Mouse (Mus musculus) splenic B cell, adult 2 months (primary cell): ENCODE measurements around the gene Epha7.

Experiments used
- DNase-seq: peaks from one replicate; pipeline ENCODE4 v3.0.0-alpha.2; 2011; ENCODE audit warnings: low read depth, low spot score
- H3K27me3 ChIP-seq: 2 replicates; pipeline ENCODE4 v1.6.1; 2012; ENCODE audit warnings: mild to moderate bottlenecking, low read length, moderate library complexity, mixed read lengths; ENCODE audit not compliant: control insufficient read depth, poor library complexity, insufficient read depth, severe bottlenecking
- H3K36me3 ChIP-seq: 2 replicates; pipeline ENCODE4 v1.6.1; 2012; ENCODE audit warnings: mild to moderate bottlenecking, low read length, moderate library complexity, mixed read lengths; ENCODE audit not compliant: control insufficient read depth, poor library complexity, insufficient read depth, severe bottlenecking

The Epha7 gene

GRCm38 (mm10) chr4:28926072-28926471, 113.1 kb downstream of the Epha7 start:
- H3K36me3 ChIP-seq, result no peaks in the 10 kb centered on the region
- H3K27me3 ChIP-seq, result no peaks in the 10 kb centered on the region
- no peak for DNase-seq

GRCm38 (mm10) chr4:28933431-28933830, 120.5 kb downstream of the Epha7 start:
- no peaks in the 10 kb centered on the region for H3K36me3 ChIP-seq
- DNase-seq, result no peak
- H3K27me3 ChIP-seq, result no peaks in the 10 kb centered on the region

GRCm38 (mm10) chr4:28934802-28935201, 121.9 kb downstream of the Epha7 start:
- Histone ChIP-seq H3K36me3 (no peaks in the 10 kb centered on the region), H3K27me3 (no peaks in the 10 kb centered on the region)
- no peak for DNase-seq

GRCm38 (mm10) chr4:28935567-28935966, 122.6 kb downstream of the Epha7 start:
- DNase-seq, result no peak
- no peaks in the 10 kb centered on the region for H3K27me3 ChIP-seq
- no peaks in the 10 kb centered on the region for H3K36me3 ChIP-seq

- Histone ChIP-seq H3K27me3 (no peaks in the 10 kb centered on the region), H3K36me3 (no peaks in the 10 kb centered on the region)
- DNase-seq, result no peak
Observed at GRCm38 (mm10) chr4:28940710-28941109, 127.8 kb downstream of the Epha7 start.

- DNase-seq, result no peak
- H3K36me3 ChIP-seq, result no peaks in the 10 kb centered on the region
- H3K27me3 ChIP-seq, result no peaks in the 10 kb centered on the region
Observed at GRCm38 (mm10) chr4:28944237-28944636, 131.3 kb downstream of the Epha7 start.

DNA sequence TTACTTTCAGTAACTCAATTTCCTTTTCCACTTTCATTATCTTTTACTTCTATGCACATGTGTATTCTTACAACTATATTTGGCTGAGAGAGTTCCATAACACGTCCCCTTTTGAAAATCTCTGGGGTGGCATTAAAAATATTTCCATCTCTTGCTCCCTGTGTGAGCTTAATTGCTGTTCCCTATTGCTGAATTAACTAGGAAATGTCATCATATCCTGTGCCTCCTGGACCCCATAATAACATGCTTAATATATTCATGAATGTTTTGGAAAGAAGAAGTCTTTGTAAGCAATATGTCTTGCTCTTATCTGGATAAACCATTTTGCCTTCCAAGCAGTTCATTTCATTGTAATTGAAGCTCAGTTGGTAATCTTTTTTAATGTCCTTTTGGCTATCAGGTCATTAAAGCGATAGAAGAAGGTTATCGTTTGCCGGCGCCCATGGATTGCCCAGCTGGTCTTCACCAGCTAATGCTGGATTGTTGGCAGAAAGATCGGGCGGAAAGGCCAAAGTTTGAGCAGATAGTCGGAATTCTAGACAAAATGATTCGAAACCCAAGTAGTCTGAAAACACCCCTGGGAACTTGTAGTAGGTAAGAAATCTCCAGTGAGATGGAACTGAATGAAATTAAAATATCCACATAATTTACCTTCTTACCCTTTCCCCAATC, 148.1 kb downstream of the Epha7 start:
- Histone ChIP-seq H3K27me3 (no peaks in the 10 kb centered on the region), H3K36me3 (no peaks in the 10 kb centered on the region)
- no peak for DNase-seq

DNA sequence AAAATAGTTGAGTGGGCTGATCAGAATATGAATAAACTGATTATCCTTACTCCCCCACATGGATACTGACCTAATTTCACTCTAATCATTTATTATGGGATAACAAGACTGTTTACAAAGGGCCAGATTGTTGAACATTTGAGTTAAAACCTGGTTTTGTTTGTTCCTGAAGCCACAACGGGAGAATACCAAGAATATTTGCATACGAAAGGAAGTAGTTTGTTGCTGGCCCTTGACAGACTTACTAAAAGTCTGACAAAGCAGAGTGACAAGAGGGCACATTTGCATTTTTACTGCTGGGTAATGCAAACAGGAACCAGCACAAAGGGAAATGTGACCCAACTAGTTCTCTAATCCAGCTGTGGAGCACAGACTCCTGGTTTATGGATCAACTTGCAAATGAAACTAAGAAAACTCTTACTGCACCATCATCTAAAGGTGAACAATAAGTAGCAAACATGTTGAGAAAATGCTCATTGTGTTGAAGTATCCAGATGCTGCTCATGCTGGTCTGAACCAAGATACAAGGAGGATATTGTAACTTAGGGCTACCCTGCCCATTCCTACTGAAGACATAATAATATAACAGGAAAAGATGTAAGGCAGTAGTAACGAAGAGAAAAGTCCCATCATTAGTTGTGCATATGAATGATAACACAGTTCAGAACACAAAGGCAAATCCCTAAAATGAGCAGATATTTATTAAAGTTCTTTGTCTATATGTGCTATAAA, 154.8 kb downstream of the Epha7 start:
- Histone ChIP-seq H3K27me3 (no peaks in the 10 kb centered on the region), H3K36me3 (no peaks in the 10 kb centered on the region)
- DNase-seq, result no peak

DNA sequence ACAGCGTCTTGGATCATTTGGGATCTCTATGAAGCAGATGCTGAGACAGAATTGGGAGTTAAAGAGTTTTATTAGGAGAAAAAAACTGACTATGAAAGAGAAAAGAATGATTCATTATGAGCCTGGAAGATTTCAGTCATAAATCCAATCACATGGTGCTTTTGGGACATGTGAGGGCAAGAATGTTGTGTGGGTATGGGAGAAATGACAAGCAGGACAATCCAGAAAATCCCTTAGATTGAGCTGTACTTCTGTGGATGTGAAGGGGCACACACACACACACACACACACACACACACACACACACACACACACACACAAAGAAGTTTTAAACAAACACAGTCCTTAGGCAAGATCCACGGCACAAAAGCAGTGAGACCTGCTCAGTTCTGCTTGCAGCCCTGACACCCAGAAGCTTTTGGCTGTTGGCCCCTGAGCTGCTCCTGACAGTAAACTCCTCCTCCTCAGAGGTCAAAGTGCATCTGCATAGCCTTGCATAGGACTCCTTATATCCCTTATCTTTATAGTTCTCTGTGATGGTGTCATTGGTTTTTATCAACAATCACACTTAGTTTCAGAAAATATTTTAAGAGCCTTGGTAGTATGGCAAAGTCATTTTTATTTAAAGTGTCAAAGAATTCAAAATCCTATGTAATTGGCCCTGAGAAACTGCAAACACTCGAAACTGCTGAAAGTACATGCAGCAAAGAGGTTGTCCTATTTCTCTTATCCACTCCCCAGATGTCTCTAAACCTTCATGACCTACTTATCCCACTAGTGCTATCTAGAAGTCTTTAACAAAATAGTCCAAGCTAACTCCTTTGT, 185.7 kb downstream of the Epha7 start:
- Histone ChIP-seq H3K27me3 (no peaks in the 10 kb centered on the region), H3K36me3 (no peaks in the 10 kb centered on the region)
- no peak for DNase-seq

GRCm38 (mm10) chr4:28999287-28999595, 186.3 kb downstream of the Epha7 start:
- DNase-seq, result no peak

GRCm38 (mm10) chr4:29010333-29010732, 197.4 kb downstream of the Epha7 start:
- DNase-seq, result no peak
- Histone ChIP-seq H3K36me3 (no peaks in the 10 kb centered on the region), H3K27me3 (no peaks in the 10 kb centered on the region)

More at GRCm38 (mm10) chr4:28999287-28999595, 186.3 kb downstream of the Epha7 start:
- Histone ChIP-seq H3K27me3 (no peaks in the 10 kb centered on the region), H3K36me3 (no peaks in the 10 kb centered on the region)
